Mouse (Mus musculus) megakaryocyte, adult 5-6 weeks (primary cell): ENCODE results near the gene Cplx2. TPM values are rescaled to one million over a fixed set of nuclear protein-coding genes. Genes with fewer than 3 reads are reported as not detected.

ENCODE experiments used
- ATAC-seq: 2 replicates; pipeline ENCODE4 v1.8.0; 2016; ENCODE audit warnings: mild to moderate bottlenecking, inconsistent platforms; ENCODE audit not compliant: poor library complexity, severe bottlenecking
- total RNA-seq, 2 experiments: library from RNA; stranded (forward) in 1 of 2; stranded (reverse) in 1 of 2; fragments of 153-499, 151-499 nt in 1 of 2; fragments of 221-1000, 200-1000 nt in 1 of 2; gene quantifications; 2 replicates each; pipeline versions ENCODE4 v1.2.3 to v1.2.4; 2015 to 2017

The Cplx2 gene
- total RNA-seq, 2 experiments from 2014 or later, result not detected

- ATAC-seq, result no peak
Observed at GRCm38 (mm10) chr13:54402346-54402745, 31.2 kb downstream of the Cplx2 start.

GRCm38 (mm10) chr13:54403224-54404070, 32.3 kb downstream of the Cplx2 start:
- ATAC-seq, result no peak

- ATAC-seq, result no peak
Observed at GRCm38 (mm10) chr13:54404205-54404604, 33.1 kb downstream of the Cplx2 start.

DNA sequence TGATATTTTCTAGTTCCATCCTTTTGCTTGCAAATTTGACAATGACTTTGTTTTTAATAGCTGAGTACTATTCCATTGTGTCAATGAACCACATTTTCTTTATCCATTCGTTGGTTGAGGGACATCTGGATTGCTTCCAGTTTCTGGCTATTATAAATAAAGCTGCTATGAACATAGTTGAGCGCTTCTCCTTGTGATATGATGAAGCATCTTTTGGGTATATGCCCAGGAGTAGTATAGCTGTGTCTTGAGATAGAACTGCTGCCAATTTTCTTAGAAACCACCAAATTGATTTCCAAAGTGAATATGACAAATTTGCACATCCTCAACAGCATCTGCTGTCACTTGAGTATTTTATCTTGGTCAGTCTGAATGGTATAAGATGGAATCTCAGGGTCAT, 34.7 kb downstream of the Cplx2 start:
- ATAC-seq, result no peak

DNA sequence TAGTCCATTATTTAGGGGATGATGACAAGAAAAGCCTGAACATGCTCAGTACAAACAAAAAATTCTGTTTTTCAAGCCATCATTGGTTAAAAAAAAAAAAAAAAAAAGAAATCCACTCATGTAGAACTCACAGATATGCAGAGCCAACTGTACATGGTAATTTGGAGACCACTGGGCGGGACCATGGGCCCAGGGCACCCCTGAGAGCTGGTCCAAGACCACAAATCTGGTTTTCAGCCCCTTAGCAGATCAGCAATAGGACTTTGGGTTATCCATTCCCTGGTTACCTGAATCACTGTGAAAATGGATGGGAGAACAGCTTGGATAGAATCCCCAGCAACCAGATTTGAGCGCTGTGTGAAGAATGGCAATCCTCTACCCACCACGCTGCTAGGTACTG, 40.5 kb downstream of the Cplx2 start:
- no peak for ATAC-seq

DNA sequence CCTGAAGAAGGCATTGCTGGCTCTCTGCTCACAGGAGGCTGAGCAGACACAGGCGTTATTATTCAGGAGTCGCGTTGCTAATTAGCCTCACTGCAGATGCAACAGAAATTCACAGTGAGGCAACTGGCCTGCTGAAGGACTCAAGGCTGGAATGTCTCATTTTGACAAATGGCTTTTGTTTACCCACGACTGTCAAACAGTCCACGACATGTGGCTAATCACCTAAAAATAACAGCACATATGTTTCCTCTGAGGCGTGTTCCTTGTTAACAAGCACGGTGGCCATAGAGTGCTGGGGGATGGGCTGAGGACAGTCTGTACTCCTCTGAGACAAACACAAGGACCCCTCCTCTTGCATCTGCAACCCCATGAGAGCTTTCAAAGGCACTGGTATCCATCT, 41.1 kb downstream of the Cplx2 start:
- ATAC-seq, result no peak

GRCm38 (mm10) chr13:54412721-54413120, 41.6 kb downstream of the Cplx2 start:
- ATAC-seq, result no peak

DNA sequence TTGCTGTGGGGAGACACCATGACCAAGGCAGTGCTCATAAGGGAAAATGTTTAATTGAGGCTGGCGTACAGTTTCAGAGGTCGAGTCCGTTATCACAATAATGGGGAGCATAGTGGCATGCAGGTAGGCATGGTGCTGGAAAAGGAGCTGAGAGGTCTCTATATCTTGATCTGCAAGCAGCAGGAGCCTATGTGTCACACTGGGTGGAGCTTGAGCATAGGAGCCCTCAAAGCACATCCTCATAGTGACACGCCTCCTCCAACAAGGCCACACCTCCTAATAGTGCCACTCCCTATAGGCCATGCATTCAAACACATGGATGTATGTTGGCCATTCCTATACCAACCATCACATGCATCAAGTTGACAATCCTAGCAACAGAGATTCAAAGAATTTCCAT, 43.9 kb downstream of the Cplx2 start:
- ATAC-seq, result no peak

- ATAC-seq, result no peak
Observed at GRCm38 (mm10) chr13:54418781-54419327, 47.7 kb downstream of the Cplx2 start.

DNA sequence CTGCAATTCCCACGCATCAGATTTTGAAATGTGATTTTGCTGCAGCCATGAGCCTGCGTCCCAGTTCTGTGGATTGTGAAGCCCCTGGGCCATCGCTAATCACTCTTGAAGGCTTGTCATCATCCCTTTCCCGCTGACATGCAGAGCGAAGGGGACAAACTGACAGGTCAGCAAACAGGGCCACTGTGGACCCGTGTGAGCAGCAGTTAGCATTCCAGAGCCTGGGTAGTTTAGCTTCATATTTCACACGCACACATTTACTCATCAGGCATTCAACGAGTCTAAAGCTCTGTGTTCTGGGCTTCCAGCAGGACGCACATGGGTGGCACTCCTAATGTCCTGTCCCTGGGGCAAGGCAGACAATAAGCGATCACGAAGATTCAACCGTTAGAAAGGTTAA, 49.1 kb downstream of the Cplx2 start:
- ATAC-seq, result no peak

DNA sequence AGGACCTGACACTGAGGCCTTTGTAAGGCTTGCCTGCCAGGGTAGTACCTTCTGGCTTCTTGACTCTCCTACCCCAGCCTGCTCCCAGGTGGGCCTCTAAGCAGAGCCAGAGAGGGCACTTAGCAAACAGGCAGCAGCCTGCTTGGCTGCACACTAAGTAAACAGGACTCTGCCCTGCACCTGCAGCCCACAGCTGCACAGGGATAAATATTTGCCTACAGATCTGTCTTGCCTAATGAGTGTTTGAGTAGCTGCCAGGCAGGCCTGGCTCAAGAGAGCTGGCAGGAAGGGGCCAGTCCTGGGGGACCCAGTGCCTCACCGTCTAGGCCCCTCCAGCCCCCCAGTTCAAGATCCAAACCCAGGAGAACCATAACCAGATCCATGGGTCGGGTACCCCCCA, 54.1 kb downstream of the Cplx2 start:
- no peak for ATAC-seq

GRCm38 (mm10) chr13:54426781-54427655, 55.9 kb downstream of the Cplx2 start:
- ATAC-seq, result no peak

DNA sequence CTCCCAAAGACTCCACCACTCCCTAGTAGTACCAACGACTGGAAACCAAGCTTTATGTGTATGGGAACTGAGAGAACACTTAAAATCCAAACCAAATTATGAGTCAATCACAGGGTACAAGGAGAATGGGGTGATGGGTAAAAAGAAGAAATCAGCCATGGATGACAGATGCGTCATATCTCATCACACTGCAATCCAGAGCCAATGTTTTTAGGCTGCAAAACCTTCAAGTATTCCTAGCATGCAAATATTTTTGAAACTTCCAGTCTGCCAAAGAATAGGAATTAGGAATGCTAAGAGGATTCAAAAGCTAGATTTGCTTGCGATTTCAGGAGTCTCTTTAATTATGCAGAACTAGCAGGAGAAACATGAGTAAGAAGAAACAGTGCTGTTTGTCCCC, 57.6 kb downstream of the Cplx2 start:
- no peak for ATAC-seq

- no peak for ATAC-seq
Observed at GRCm38 (mm10) chr13:54430051-54430450, 58.9 kb downstream of the Cplx2 start.

GRCm38 (mm10) chr13:54431161-54431560, 60.0 kb downstream of the Cplx2 start:
- ATAC-seq, result no peak

Other genes with a start within 250 kb of the Cplx2 start
- 11.7 and 12.7 TPM in 2 replicates for gene Hrh2, start 179.2 kb upstream of the Cplx2 start, total RNA-seq (2015)
- gene Hrh2, start 179.2 kb upstream of the Cplx2 start, total RNA-seq (2017), result 4.9 and 6.0 TPM in 2 replicates
- gene Thoc3, start 97.5 kb downstream of the Cplx2 start, total RNA-seq (2015), result 15.2 and 16.2 TPM in 2 replicates
- gene Thoc3, start 97.5 kb downstream of the Cplx2 start, total RNA-seq (2017), result 19.6 and 20.6 TPM in 2 replicates
- gene Simc1, start 132.4 kb downstream of the Cplx2 start, total RNA-seq (2015), result 5.3 and 5.5 TPM in 2 replicates
- gene Simc1, start 132.4 kb downstream of the Cplx2 start, total RNA-seq (2017), result 4.1 and 5.3 TPM in 2 replicates
- gene 4833439L19Rik, start 194.1 kb downstream of the Cplx2 start, total RNA-seq (2015), result 70.1 and 71.1 TPM in 2 replicates
- gene 4833439L19Rik, start 194.1 kb downstream of the Cplx2 start, total RNA-seq (2017), result 43.9 and 48.8 TPM in 2 replicates
- gene Arl10, start 203.7 kb downstream of the Cplx2 start, total RNA-seq (2015), result 20.4 and 22.4 TPM in 2 replicates
- 22.9 and 23.3 TPM in 2 replicates for gene Arl10, start 203.7 kb downstream of the Cplx2 start, total RNA-seq (2017)
- 15.6 and 18.9 TPM in 2 replicates for gene Nop16, start 218.7 kb downstream of the Cplx2 start, total RNA-seq (2015)
- 27.8 and 28.0 TPM in 2 replicates for gene Nop16, start 218.7 kb downstream of the Cplx2 start, total RNA-seq (2017)
- gene Higd2a, start 218.9 kb downstream of the Cplx2 start, total RNA-seq (2015), result 144 and 147 TPM in 2 replicates
- gene Higd2a, start 218.9 kb downstream of the Cplx2 start, total RNA-seq (2017), result 66.2 and 100 TPM in 2 replicates
- 5.9 and 6.6 TPM in 2 replicates for gene Cltb, start 240.0 kb downstream of the Cplx2 start, total RNA-seq (2015)
- 19.3 and 20.7 TPM in 2 replicates for gene Cltb, start 240.0 kb downstream of the Cplx2 start, total RNA-seq (2017)